Mouse (Mus musculus) stomach, embryonic 14.5 days (tissue): ENCODE measurements around the gene Rab36. TPM values are rescaled to one million over a fixed set of nuclear protein-coding genes. Genes with fewer than 3 reads are reported as not detected.

Experiments used
- ATAC-seq: fragments of 200-750 bp; cut with Nextera tagmentation; 2 replicates; pipeline ENCODE4 v1.8.0; 2017; ENCODE audit warnings: low read depth, moderate TSS enrichment; ENCODE audit not compliant: insufficient number of reproducible peaks, insufficient read depth, low FRiP score
- H3K27ac ChIP-seq: fragments of 300-500 bp; sonication (generic); 2 replicates; pipeline ENCODE4 v1.5.1; 2014; ENCODE audit warnings: mild to moderate bottlenecking, low read length, moderate library complexity, mixed read lengths
- H3K27me3 ChIP-seq: fragments of 300-500 bp; sonication (generic); 2 replicates; pipeline ENCODE4 v1.6.1; 2014; ENCODE audit warnings: low read length, control low read depth, mixed read lengths; ENCODE audit not compliant: control insufficient read depth, insufficient read depth
- H3K36me3 ChIP-seq: fragments of 300-500 bp; sonication (generic); 2 replicates; pipeline ENCODE4 v1.6.1; 2014; ENCODE audit warnings: mild to moderate bottlenecking, control low read depth, low read length, moderate library complexity, mixed read lengths; ENCODE audit not compliant: control insufficient read depth, insufficient read depth
- H3K4me1 ChIP-seq: fragments of 300-500 bp; sonication (generic); 2 replicates; pipeline ENCODE4 v1.6.1; 2014; ENCODE audit warnings: low read length, control low read depth, mixed read lengths; ENCODE audit not compliant: control insufficient read depth, insufficient read depth
- H3K4me2 ChIP-seq: fragments of 300-500 bp; sonication (generic); replicated peaks from 2 replicates; pipeline ENCODE4 v1.6.1; 2014; ENCODE audit warnings: low read depth, low read length, control low read depth
- H3K4me3 ChIP-seq: fragments of 300-500 bp; sonication (generic); 2 replicates; pipeline ENCODE4 v1.5.1; 2014; ENCODE audit warnings: low read depth, low read length, control low read depth
- H3K9ac ChIP-seq: fragments of 300-500 bp; sonication (generic); replicated peaks from 2 replicates; pipeline ENCODE4 v1.6.1; 2014; ENCODE audit warnings: low read depth, mild to moderate bottlenecking, control low read depth, low read length, moderate library complexity, mixed read lengths
- H3K9me3 ChIP-seq: fragments of 300-500 bp; sonication (generic); 2 replicates; pipeline ENCODE4 v1.6.1; 2016; ENCODE audit warnings: low read depth, low read length, control low read depth; ENCODE audit not compliant: control insufficient read depth
- WGBS: fragments of 180-500 bp; shearing (Covaris S2); extraction: QIAGEN DNeasy Blood & Tissue Kit; methylation state at CpG from one replicate; pipeline ENCODE4 v1.1.7; 2014; 5-methylcytosine and 5-hydroxymethylcytosine counted together
- polyA plus RNA-seq: library from polyadenylated mRNA; unstranded; fragments of >200 nt; fragmentation: Nextera tagmentation; extraction: Ambion mirVana; gene quantifications from 2 replicates; pipeline ENCODE4 v1.2.1, GENCODE M21; 2014

Rab36 gene
- polyA plus RNA-seq, 1 experiment from 2014 or later: 12.6 TPM

DNA sequence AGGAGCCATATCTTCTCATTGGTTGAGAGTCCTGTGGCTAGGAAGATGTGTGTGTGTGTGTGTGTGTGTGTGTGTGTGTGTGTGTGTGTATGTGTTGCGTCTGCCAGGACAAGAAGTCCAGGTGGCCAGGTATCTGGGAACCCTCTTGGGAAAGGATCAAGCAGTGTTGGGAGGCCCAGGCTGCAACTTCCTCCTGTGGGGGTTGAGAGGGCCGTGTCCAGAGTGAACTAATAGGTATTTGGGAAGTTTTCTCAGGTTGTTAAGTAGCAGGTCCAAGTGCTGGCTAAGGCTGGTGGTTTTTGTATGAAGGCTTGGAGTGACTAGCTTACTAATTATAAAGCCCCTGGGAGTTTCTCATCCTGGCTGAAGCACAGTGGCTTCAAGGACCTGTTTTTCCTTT lies 31.2 kb downstream of the Rab36 start:
- no peak for ATAC-seq
- Histone ChIP-seq H3K4me1 (peaks cover 38% of the 10 kb centered on the region), H3K27me3 (no peaks in the 10 kb centered on the region), H3K9ac (no peak overlapping the region), H3K27ac (no peak overlapping the region), H3K4me2 (no peak overlapping the region), H3K9me3 (no peaks in the 10 kb centered on the region), H3K36me3 (peaks cover 8% of the 10 kb centered on the region; the same call in 1 of the 2 replicates), H3K4me3 (no peak overlapping the region)
- 35% methylated on average over 2 of the region's 2 CpGs for WGBS

DNA sequence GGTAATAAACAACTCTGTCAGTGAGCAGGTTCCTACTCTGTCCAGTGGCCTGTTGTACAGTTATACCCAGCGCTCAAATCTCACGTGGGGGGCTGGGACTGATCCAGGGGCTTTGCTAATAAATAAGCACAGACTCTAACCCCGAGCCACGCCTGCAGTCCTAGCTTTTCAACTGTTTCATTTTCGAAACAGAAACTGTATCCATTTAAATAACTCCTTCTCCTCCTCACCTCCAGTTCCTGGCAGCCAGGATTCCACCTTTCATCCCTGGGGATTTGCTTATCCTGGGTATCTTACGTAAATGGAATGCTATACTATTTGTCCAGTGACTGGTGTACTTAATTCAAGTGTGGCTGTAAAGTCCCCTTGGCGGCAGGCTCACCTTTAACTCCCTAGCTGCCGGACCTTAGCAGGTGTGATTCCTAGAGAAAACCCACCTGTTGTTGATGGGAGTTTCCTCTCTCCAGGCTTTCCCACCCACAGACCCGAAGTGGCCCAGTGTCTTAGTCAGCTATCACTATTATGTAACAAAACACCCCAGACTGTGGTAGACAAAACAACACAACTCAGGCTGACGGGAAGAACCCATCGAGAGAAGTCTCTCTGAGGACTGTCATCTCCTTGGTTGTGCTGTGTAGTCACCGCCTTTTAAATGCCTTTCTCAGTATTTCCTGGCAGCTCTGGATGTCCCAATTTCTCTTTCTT lies 31.9 kb downstream of the Rab36 start:
- peaks cover 8% of the 10 kb centered on the region; the same call in 1 of the 2 replicates for H3K36me3 ChIP-seq
- H3K4me3 ChIP-seq: no peak overlapping the region
- no peaks in the 10 kb centered on the region for H3K9me3 ChIP-seq
- H3K9ac ChIP-seq: no peak overlapping the region
- no peak for ATAC-seq
- H3K27me3 ChIP-seq: no peaks in the 10 kb centered on the region
- H3K4me1 ChIP-seq: peaks cover 32% of the 10 kb centered on the region
- no peak overlapping the region for H3K27ac ChIP-seq
- no peak overlapping the region for H3K4me2 ChIP-seq
- WGBS: 27% methylated on average over 12 of the region's 12 CpGs

DNA sequence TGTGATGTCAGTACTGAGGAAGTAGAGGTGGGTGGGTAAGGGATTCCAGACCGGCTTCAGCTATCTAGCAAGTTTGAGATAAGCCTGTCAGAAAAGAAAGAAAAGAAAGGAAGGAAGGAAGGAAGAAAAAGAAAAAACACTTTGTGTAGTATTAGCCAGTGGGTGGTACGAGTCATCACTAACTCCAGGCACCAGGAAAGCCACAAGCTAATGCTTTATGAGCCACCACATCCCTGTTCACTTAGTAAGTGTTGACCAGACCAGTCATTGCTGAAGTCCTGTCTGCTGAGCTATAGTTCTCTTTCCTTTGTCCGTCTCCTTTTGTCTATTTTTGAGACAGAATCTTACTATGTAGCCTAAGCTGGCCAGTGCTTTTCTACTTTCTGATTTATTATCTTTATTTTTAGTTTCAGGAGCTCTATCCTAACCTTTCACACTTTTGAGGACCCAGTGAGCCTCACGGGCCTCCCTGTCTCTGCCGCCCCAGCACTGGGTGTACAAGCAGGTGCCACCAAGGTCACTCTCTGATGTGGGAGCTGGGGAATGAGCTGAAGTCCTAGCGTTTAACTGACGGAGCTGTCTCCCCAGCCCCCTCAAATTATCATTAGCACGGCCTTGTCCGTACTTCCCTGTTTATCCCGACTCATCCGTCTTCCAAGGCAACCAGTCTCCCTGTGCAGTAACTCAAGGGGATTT lies 33.6 kb downstream of the Rab36 start:
- Histone ChIP-seq H3K4me2 (no peak overlapping the region), H3K4me1 (peaks cover 30% of the 10 kb centered on the region), H3K27me3 (no peaks in the 10 kb centered on the region), H3K9ac (no peak overlapping the region), H3K36me3 (peaks cover 5% of the 10 kb centered on the region; the same call in 1 of the 2 replicates), H3K27ac (no peak overlapping the region), H3K9me3 (no peaks in the 10 kb centered on the region), H3K4me3 (no peak overlapping the region)
- ATAC-seq: no peak
- 37% methylated on average over 11 of the region's 11 CpGs for WGBS

DNA sequence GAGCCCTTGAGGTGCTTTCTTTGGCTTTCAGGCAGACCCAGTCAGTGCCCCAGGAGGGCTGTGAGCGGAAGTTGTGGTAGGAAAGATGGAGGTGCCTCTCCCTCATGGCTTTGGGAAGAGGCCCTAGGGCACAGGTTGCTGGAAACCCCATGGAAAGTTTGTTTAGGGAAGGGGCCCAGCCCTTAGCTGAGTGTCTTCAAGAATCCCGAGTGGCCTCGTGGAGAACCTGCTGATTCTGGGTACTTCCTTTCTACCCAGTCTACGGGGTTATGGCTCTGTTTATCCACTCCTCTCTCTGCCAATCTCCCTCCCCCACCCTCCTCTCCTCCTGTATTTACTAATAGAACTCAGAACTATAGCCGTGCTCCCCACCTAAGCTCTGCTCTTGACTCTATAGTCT lies 38.8 kb downstream of the Rab36 start:
- no peak overlapping the region for H3K27ac ChIP-seq
- no peaks in the 10 kb centered on the region for H3K27me3 ChIP-seq
- H3K36me3 ChIP-seq: no peaks in the 10 kb centered on the region
- no peak for ATAC-seq
- H3K4me2 ChIP-seq: no peak overlapping the region
- WGBS: 60% methylated on average over 5 of the region's 5 CpGs
- no peak overlapping the region for H3K9ac ChIP-seq
- no peaks in the 10 kb centered on the region for H3K9me3 ChIP-seq
- H3K4me1 ChIP-seq: peaks cover 16% of the 10 kb centered on the region
- no peak overlapping the region for H3K4me3 ChIP-seq

DNA sequence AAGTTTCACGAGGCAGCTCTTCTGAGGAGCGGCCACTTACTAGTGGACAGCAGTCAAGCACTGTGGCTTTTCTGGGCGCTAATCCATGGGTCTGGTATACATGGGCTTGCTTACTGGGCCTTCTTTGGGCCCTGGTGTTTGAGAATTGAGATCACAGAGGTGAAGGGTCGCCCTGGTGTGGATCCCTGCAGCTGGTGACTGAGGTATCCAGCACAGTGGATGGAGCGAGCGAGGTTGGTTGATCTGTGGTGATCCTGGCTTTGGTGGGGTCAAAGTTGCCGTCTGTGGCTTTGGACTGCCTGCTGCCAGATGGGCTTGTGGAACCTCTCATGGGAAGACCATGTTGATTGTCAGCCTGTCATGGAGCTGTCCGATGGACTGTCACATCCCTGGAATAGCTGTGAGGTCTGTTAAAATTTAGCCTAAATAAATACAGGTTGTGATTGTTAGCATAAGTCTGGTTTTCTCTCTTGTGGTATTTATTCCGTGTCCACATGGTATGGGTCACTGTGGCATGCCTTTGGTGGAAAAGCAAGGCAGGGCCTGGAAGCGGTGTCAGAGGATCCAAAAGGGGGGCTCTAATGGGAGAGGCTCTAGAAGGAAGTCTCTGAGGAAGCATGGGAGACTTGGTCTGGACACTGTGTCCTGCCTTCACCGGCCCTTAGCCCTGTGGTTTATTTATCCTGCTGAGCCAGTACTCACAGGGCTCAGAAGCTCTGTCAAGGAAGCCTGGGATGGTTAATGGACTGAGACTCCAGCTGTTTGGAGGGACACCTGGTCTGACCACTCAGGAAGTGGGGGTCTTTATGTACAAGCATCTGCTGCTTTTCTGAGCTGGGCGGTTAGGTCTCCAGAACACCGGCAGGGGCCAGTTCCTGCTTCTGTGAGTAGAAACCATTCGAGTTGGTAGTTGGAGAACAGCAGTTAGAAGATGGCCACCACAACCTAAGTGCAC lies 41.6 kb downstream of the Rab36 start:
- ATAC-seq: no peak
- H3K4me1 ChIP-seq: peaks cover 14% of the 10 kb centered on the region; the same call in 1 of the 2 replicates
- no peak overlapping the region for H3K4me3 ChIP-seq
- 63% methylated on average over 14 of the region's 14 CpGs for WGBS
- H3K9me3 ChIP-seq: no peaks in the 10 kb centered on the region
- H3K4me2 ChIP-seq: no peak overlapping the region
- no peaks in the 10 kb centered on the region for H3K36me3 ChIP-seq
- H3K9ac ChIP-seq: no peak overlapping the region
- no peak overlapping the region for H3K27ac ChIP-seq
- no peaks in the 10 kb centered on the region for H3K27me3 ChIP-seq

DNA sequence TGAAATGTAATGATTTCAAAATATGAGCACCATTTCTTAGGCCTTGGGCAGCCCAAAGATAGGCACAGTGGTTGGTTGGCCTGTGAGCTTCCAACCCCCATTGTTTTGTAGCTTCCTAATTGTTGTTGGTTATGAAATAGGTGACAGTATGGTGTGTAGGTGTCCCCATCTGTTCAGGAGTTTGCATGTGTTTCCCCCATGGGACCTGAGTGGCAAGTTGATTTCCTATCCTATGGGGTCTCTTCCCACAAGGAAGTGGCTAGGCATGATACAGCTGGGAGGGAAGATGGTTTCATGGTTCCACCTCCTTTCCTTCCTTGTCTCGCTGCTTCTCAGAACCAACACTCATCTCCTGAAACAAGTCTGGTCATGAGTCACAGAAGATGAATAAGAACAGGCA lies 48.5 kb downstream of the Rab36 start:
- no peak for ATAC-seq
- no peak overlapping the region for H3K4me3 ChIP-seq
- H3K4me2 ChIP-seq: no peak overlapping the region
- no peaks in the 10 kb centered on the region for H3K27me3 ChIP-seq
- WGBS: 80% methylated on average over 1 of the region's 1 CpGs
- H3K36me3 ChIP-seq: no peaks in the 10 kb centered on the region
- H3K9ac ChIP-seq: no peak overlapping the region
- no peaks in the 10 kb centered on the region for H3K4me1 ChIP-seq
- no peaks in the 10 kb centered on the region for H3K9me3 ChIP-seq
- no peak overlapping the region for H3K27ac ChIP-seq

DNA sequence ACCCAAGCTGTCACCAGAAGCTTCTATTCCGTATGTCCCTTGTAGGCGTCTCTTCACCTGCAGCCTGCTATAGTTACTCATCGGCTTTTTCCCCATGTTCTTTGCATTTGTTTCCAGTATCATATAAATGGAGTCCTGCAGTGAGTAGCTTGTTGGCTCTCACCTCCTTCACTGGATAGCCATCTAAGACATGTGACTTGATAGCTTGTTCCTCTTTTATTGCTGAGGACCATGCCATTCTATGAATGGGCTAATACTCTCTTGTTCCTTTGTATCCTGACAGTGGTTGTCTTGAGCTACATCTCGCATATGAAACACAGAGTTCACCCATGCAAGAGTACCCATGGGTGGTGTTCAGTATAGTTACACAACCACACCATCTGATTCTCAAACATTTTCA lies 51.6 kb downstream of the Rab36 start:
- Histone ChIP-seq H3K9me3 (no peaks in the 10 kb centered on the region), H3K9ac (no peak overlapping the region), H3K36me3 (no peaks in the 10 kb centered on the region), H3K27ac (no peak overlapping the region), H3K27me3 (no peaks in the 10 kb centered on the region), H3K4me3 (no peak overlapping the region), H3K4me2 (no peak overlapping the region), H3K4me1 (peaks cover 4% of the 10 kb centered on the region; the same call in 1 of the 2 replicates)
- WGBS: 90% methylated on average over 4 of the region's 4 CpGs
- ATAC-seq: no peak

DNA sequence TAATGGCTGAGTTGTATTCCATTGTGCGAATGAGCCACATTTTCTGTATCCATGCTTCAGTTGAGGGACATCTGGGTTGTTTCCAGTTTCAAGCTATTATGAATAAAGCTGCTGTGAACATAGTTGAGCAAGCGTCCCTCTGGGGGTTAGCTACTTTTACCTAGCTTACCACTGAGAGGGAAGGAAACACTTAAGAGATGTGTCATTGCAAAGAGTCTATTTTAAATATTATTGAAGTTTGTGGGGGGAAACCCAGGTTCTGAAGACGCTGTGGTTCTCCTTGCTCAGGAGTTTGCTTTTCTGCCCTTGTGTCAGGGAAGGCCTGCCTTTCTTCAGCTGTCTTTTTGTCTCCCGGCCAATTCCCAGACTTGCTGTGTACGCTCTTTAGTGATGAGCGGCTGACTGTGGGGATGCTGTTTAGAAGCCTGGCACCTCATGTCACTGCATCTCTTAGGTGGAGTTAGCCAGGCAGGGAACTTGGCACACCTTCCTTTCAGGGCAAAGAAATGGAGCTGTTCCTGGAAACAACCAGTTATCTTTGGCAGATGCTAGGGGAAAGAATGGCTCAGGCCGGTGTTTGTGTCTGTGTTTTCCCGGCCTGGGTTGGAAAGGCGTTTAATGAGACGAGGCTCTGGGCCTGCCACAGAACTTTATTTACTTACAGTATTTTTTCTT lies 54.8 kb downstream of the Rab36 start:
- H3K4me1 ChIP-seq: peaks cover 6% of the 10 kb centered on the region; the same call in 1 of the 2 replicates
- H3K4me3 ChIP-seq: no peak overlapping the region
- no peaks in the 10 kb centered on the region for H3K9me3 ChIP-seq
- H3K36me3 ChIP-seq: no peaks in the 10 kb centered on the region
- H3K27me3 ChIP-seq: no peaks in the 10 kb centered on the region
- H3K4me2 ChIP-seq: no peak overlapping the region
- no peak overlapping the region for H3K9ac ChIP-seq
- H3K27ac ChIP-seq: no peak overlapping the region
- 64% methylated on average over 10 of the region's 10 CpGs for WGBS
- ATAC-seq: no peak
